31 mouse cellular contexts compared by ENCODE assay signal in genomic region chr10:89976577-89976976, GRCm38 (mm10).
A peak's percentile ranks its signal among the peaks of the same experiment; 100 is the strongest.
DNase-seq lines count a peak whose midpoint lies in the region; ATAC-seq and TF ChIP-seq lines count a peak whose summit lies in the region.
"Had no signal": no experiment of that assay in that cellular context is flagged by ENCODE, and none has a peak within 500 bp of the region (broad histone marks: within the 10 kb centered on the region; RNA-seq: fewer than 3 reads in every experiment).

No protein-coding gene starts in this region.

- no peaks in the 10 kb centered on the region for H3K9me3 ChIP-seq in hindbrain, embryonic 11.5 days (ENCODE audit: control insufficient read depth, low read length)
- no peaks in the 10 kb centered on the region for H3K9me3 ChIP-seq in midbrain, embryonic 14.5 days (ENCODE audit: control insufficient read depth, low read length)
- H3K9me3 ChIP-seq: embryonic facial prominence, embryonic 13.5 days; heart, embryonic 10.5 days; heart, embryonic 15.5 days; hindbrain, embryonic 12.5 days; limb, embryonic 13.5 days; megakaryocyte, embryonic 14.5 days; midbrain, embryonic 12.5 days; neural tube, embryonic 13.5 days had no signal

- no peak overlapping the region for H3K27ac ChIP-seq in hindbrain, embryonic 11.5 days (ENCODE audit: low read depth, low read length)
- no peak overlapping the region for H3K27ac ChIP-seq in midbrain, embryonic 14.5 days (replicated peaks; ENCODE audit: low read depth, low read length)
- H3K27ac ChIP-seq: embryonic facial prominence, embryonic 13.5 days; heart, embryonic 10.5 days; heart, embryonic 15.5 days; hindbrain, embryonic 12.5 days; limb, embryonic 13.5 days; midbrain, embryonic 12.5 days; neural tube, embryonic 13.5 days; stomach, postnatal 0 days had no signal

- H3K36me3 ChIP-seq in hindbrain, embryonic 11.5 days (ENCODE audit: control insufficient read depth, insufficient read depth, low read length), result no peaks in the 10 kb centered on the region
- H3K36me3 ChIP-seq in midbrain, embryonic 14.5 days (ENCODE audit: control insufficient read depth, insufficient read depth, low read length), result no peaks in the 10 kb centered on the region
- H3K36me3 ChIP-seq: embryonic facial prominence, embryonic 13.5 days; heart, embryonic 10.5 days; heart, embryonic 15.5 days; hindbrain, embryonic 12.5 days; limb, embryonic 13.5 days; midbrain, embryonic 12.5 days; neural tube, embryonic 13.5 days had no signal

- no peaks in the 10 kb centered on the region for H3K4me1 ChIP-seq in hindbrain, embryonic 11.5 days (replicated peaks; ENCODE audit: control insufficient read depth, insufficient read depth, low read length)
- no peaks in the 10 kb centered on the region for H3K4me1 ChIP-seq in lung, adult 2 months (ENCODE audit: control insufficient read depth, insufficient read depth, low read length)
- no peaks in the 10 kb centered on the region for H3K4me1 ChIP-seq in midbrain, embryonic 14.5 days (ENCODE audit: control insufficient read depth, insufficient read depth, low read length)
- H3K4me1 ChIP-seq: embryonic facial prominence, embryonic 13.5 days; heart, embryonic 10.5 days; heart, embryonic 15.5 days; hindbrain, embryonic 12.5 days; limb, embryonic 13.5 days; megakaryocyte, embryonic 14.5 days; midbrain, embryonic 12.5 days; neural tube, embryonic 13.5 days had no signal

- TF ChIP-seq CTCF in lung, adult 2 months (IDR thresholded peaks at IDR 0.05; ENCODE audit: insufficient read depth, low read length), result no peak

- no peak overlapping the region for H3K4me2 ChIP-seq in hindbrain, embryonic 11.5 days (replicated peaks; ENCODE audit: low read depth, low read length)
- no peak overlapping the region for H3K4me2 ChIP-seq in midbrain, embryonic 14.5 days (ENCODE audit: low read length)
- H3K4me2 ChIP-seq: embryonic facial prominence, embryonic 13.5 days; heart, embryonic 15.5 days; hindbrain, embryonic 12.5 days; limb, embryonic 13.5 days; liver, embryonic 11.5 days; midbrain, embryonic 12.5 days; neural tube, embryonic 13.5 days had no signal

- no peak overlapping the region for H3K4me3 ChIP-seq in hindbrain, embryonic 11.5 days (ENCODE audit: low read depth, low read length)
- no peak overlapping the region for H3K4me3 ChIP-seq in lung, adult 2 months (replicated peaks; ENCODE audit: extremely low read depth, low read depth, low read length)
- no peak overlapping the region for H3K4me3 ChIP-seq in midbrain, embryonic 14.5 days (replicated peaks; ENCODE audit: low read depth, low read length)
- H3K4me3 ChIP-seq: embryonic facial prominence, embryonic 13.5 days; erythroblast, embryonic 14.5 days; heart, embryonic 10.5 days; heart, embryonic 15.5 days; hindbrain, embryonic 12.5 days; limb, embryonic 13.5 days; megakaryocyte, embryonic 14.5 days; midbrain, embryonic 12.5 days; neural tube, embryonic 13.5 days had no signal

- WGBS in hindbrain, embryonic 11.5 days, result 97% methylated on average over 3 of the region's 3 CpGs
- 84% methylated on average over 3 of the region's 3 CpGs for WGBS in lung, adult 2 months
- WGBS in midbrain, embryonic 14.5 days, result 92% methylated on average over 3 of the region's 3 CpGs

- ATAC-seq in hindbrain, embryonic 11.5 days (ENCODE audit: low FRiP score), result no peak
- no peak for ATAC-seq in midbrain, embryonic 14.5 days (ENCODE audit: low FRiP score, low TSS enrichment)
- ATAC-seq: CD4-positive, CD25-positive, alpha-beta regulatory T cell, adult 4 months; intestine, embryonic 16.5 days; lung, postnatal 0 days had no signal

- DNase-seq in cerebellum, postnatal 14 days, result peak; percentile 9 to 34
- no peak for DNase-seq in cerebellum, postnatal 4 days (ENCODE audit: low spot score in 2 of 2)
- DNase-seq in brain, adult 2 months (ENCODE audit: low read depth, low spot score), result peak; percentile 66
- DNase-seq in brain, embryonic 18.5 days (ENCODE audit: low read depth, low spot score), result peak; percentile 68
- peak; percentile 19 for DNase-seq in layer of hippocampus, adult 9-11 months
- no peak for DNase-seq in hindbrain, embryonic 11.5 days (ENCODE audit: low spot score)
- DNase-seq in lung, adult 2 months, result no peak
- no peak for DNase-seq in midbrain, embryonic 14.5 days
- DNase-seq: adrenal gland, postnatal 25 days; cerebellum, adult 11-12 months; gastrocnemius, postnatal 14 days; heart, adult 11 months; kidney, adult 8-10 months; kidney, postnatal 10 days; lung, postnatal 4 days; right cerebral cortex, postnatal 4 days; thymus, postnatal 4 days had no signal

- TF ChIP-seq POLR2A in lung, adult 2 months (IDR thresholded peaks at IDR 0.05; ENCODE audit: borderline replicate concordance, extremely low read depth, low read depth, low read length), result no peak

- H3K27me3 ChIP-seq in hindbrain, embryonic 11.5 days (ENCODE audit: control insufficient read depth, insufficient read depth, low read length), result no peaks in the 10 kb centered on the region
- no peaks in the 10 kb centered on the region for H3K27me3 ChIP-seq in midbrain, embryonic 14.5 days (ENCODE audit: control insufficient read depth, insufficient read depth, low read length)
- H3K27me3 ChIP-seq: embryonic facial prominence, embryonic 13.5 days; heart, embryonic 15.5 days; hindbrain, embryonic 12.5 days; limb, embryonic 13.5 days; megakaryocyte, embryonic 14.5 days; midbrain, embryonic 12.5 days; neural tube, embryonic 13.5 days had no signal

- no peak overlapping the region for H3K9ac ChIP-seq in hindbrain, embryonic 11.5 days (ENCODE audit: low read depth, low read length)
- no peak overlapping the region for H3K9ac ChIP-seq in midbrain, embryonic 14.5 days (replicated peaks; ENCODE audit: low read length)
- H3K9ac ChIP-seq: embryonic facial prominence, embryonic 13.5 days; heart, embryonic 15.5 days; hindbrain, embryonic 12.5 days; limb, embryonic 13.5 days; midbrain, embryonic 12.5 days; neural tube, embryonic 13.5 days had no signal

Comparison
In these comparisons a context has a peak if more than half of its experiments do, and no peak if none do; other contexts are left out.
1. DNase-seq: peak in cerebellum, postnatal 14 days (2 of 2), brain, adult 2 months (single experiment), brain, embryonic 18.5 days (single experiment) and layer of hippocampus, adult 9-11 months (single experiment); none in cerebellum, postnatal 4 days (0 of 2), hindbrain, embryonic 11.5 days (single experiment), lung, adult 2 months (single experiment) and midbrain, embryonic 14.5 days (single experiment).